Mouse (Mus musculus) embryonic stem cell, embryonic (primary cell): Measurements from ENCODE around the gene Cactin.

ENCODE experiments used
- CTCF ChIA-PET, 4 experiments: fragments of 300-600 bp in 2 of 4; fragments of 350-600 bp in 2 of 4; sonication (Branson Sonifier 250); formaldehyde crosslinking; loops; one replicate each; lab custom pipeline; 2022; ENCODE audit warnings: inconsistent platforms in 2 of 4; lab: Charles Lee
- POLR2A ChIA-PET, 4 experiments: fragments of 300-600 bp in 2 of 4; fragments of 350-600 bp in 2 of 4; sonication (Branson Sonifier 250); formaldehyde crosslinking; loops; one replicate each; lab custom pipeline; 2022; ENCODE audit warnings: antibody characterized with exemption in 4 of 4, inconsistent platforms in 1 of 4; lab: Charles Lee

Cactin gene

GRCm38 (mm10) chr10:81290698-81291460 lies 30.0 kb upstream of the Cactin start:
- CTCF ChIA-PET = interaction anchor here (0.6 to 10.3 kb wide), 50 partner anchors 11 to 917 kb away, joined by 3 to 263 read pairs (median 6); partner anchors contain the start of genes Cactin (in 2 of the 4), Hmg20b (in 2 of the 4), Atcay (in 1 of the 4) and Dohh (in 1 of the 4)
- POLR2A ChIA-PET = interaction anchor here (0.6 to 8.2 kb wide), 48 partner anchors 9 to 1332 kb away, joined by 3 to 89 read pairs (median 5); partner anchors contain the start of genes Apba3 (in 2 of the 4), Cactin (in 2 of the 4), Eef2 (in 2 of the 4) and Mrpl54 (in 2 of the 4)

GRCm38 (mm10) chr10:81291511-81292104 lies 29.3 kb upstream of the Cactin start, which contains the start of gene Tjp3:
Gene Tjp3 (minus strand): TSS chr10:81291581.
- POLR2A ChIA-PET = interaction anchor here (0.6 to 8.2 kb wide), 90 partner anchors 8 to 1332 kb away, joined by 3 to 89 read pairs (median 5); partner anchors contain the start of genes Apba3 (in 2 of the 4), Cactin (in 2 of the 4), Dohh (in 2 of the 4) and Eef2 (in 2 of the 4)
- CTCF ChIA-PET = interaction anchor here (0.6 to 10.3 kb wide), 90 partner anchors 8 to 1065 kb away, joined by 3 to 263 read pairs (median 7); partner anchors contain the start of genes Hmg20b (in 3 of the 4), Cactin (in 2 of the 4), Fzr1 (in 2 of the 4) and 4930404N11Rik (in 1 of the 4)

DNA sequence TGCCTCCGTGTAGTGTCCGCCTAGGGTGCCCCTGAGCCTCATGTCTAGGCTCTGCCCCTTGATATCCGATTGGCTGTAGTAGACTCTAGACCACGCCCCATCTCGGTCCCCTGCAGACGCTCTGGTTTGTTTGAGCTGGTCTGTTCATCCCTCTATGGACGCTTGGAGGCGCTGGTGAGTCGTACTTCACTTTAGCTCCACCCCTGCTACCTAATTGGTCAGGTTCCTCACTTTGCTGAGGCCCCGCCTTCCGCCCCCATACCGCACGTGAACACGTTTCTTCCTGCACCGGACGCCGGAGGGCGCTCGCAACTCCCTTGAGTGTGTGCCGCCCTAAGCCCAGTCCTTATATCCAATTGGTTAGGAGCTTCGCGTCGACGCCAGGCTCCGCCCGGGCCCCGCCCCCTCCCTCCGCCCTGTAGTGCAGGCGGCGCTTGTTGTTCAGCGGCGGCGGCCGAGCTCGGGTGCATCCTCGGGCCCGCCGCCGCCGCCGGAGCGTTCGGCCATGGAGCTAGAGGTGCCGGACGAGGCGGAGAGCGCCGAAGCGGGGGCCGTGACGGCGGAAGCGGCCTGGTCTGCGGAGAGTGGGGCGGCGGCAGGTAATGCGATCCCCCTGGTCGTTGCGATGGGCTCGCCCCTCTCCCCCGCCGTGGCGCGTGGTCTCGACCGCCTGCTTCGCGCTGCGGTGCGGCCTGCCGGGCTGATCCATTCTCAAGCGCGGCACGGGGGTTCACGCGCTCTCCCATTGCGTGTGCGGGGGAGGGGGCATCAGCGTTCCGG lies 28.2 kb upstream of the Cactin start, which contains the start of gene Pip5k1c:
Gene Pip5k1c (plus strand): TSS at position 410 of the 780 bp plus-strand sequence.
- ChIA-PET POLR2A (interaction anchor here (0.5 to 8.2 kb wide), 160 partner anchors 8 to 1126 kb away, joined by 3 to 89 read pairs (median 4); partner anchors contain the start of genes Cactin (in 4 of the 4), Fzr1 (in 3 of the 4), Gadd45b (in 3 of the 4) and Hmg20b (in 3 of the 4)), CTCF (interaction anchor here (0.5 to 10.3 kb wide), 162 partner anchors 9 to 1067 kb away, joined by 3 to 263 read pairs (median 4); partner anchors contain the start of genes Hmg20b (in 4 of the 4), Cactin (in 3 of the 4), Celf5 (in 2 of the 4) and Fzr1 (in 2 of the 4))

GRCm38 (mm10) chr10:81293334-81294030 lies 27.4 kb upstream of the Cactin start:
- CTCF ChIA-PET = interaction anchor here (0.5 to 10.3 kb wide), 122 partner anchors 9 to 1067 kb away, joined by 3 to 263 read pairs (median 6); partner anchors contain the start of genes Cactin (in 3 of the 4), Hmg20b (in 3 of the 4), 4930404N11Rik (in 1 of the 4) and Aes (in 1 of the 4)
- POLR2A ChIA-PET = interaction anchor here (0.5 to 8.2 kb wide), 101 partner anchors 10 to 766 kb away, joined by 3 to 89 read pairs (median 5); partner anchors contain the start of genes Cactin (in 4 of the 4), Fzr1 (in 3 of the 4), Dohh (in 2 of the 4) and Gadd45b (in 2 of the 4)

DNA sequence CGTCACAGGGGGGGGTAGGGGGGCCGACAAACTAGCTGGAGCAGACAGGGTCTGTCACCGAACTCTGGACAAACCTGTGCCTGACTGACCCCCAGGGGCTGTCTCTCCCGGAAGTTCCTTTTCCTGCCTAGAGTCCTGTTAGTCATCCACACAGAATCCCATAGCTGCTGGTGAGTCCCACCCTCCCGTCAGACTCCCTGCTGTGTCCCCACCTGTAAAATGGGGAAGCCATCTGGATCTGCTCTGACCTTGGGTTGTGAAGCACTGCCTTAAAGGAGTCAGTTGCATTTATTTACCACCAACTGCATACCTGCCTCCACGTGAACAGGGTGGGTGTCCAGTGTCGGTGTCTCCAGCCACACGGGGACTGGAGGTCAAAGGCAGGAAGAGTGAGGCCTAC lies 26.5 kb upstream of the Cactin start:
- ChIA-PET POLR2A (interaction anchor here in 3 of 4 experiments (0.8 to 8.2 kb wide), 12 partner anchors 10 to 122 kb away, joined by 3 to 85 read pairs (median 10); partner anchors contain the start of genes Cactin (in 2 of the 3) and Mfsd12 (in 1 of the 3)), CTCF (interaction anchor here (0.6 to 10.3 kb wide), 8 partner anchors 10 to 68 kb away, joined by 3 to 263 read pairs (median 45); partner anchors contain the start of genes Cactin (in 1 of the 4) and Gipc3 (in 1 of the 4))

DNA sequence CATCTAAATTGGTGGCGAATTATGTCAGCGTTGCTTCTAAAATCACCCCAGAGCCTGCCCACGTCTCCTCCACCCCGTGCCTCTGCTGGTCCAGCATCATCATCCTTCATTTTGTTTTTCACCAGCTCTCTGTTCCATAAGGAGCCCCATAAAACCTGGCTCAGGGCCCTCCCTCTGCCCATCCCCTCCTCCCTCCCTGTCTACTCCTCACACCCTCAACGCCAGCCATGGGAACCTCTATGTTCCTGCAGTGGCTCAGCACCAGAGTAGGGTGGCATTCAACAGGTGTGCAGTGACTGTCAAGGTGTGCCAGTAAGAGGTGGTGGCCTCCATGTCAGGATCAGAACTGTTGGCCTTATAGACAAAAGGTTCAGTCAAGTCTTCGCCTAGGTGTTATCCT lies 25.7 kb upstream of the Cactin start:
- ChIA-PET CTCF (interaction anchor here in 2 of 4 experiments (0.6 to 10.3 kb wide), 5 partner anchors 9 to 123 kb away, joined by 3 to 263 read pairs (median 17); no protein-coding TSS in a partner anchor), POLR2A (interaction anchor here in 3 of 4 experiments (0.5 to 8.2 kb wide), 10 partner anchors 9 to 1180 kb away, joined by 3 to 85 read pairs (median 11); partner anchors contain the start of genes Cactin (in 2 of the 3), 4930404N11Rik (in 1 of the 3), Fzr1 (in 1 of the 3) and Stk11 (in 1 of the 3))

DNA sequence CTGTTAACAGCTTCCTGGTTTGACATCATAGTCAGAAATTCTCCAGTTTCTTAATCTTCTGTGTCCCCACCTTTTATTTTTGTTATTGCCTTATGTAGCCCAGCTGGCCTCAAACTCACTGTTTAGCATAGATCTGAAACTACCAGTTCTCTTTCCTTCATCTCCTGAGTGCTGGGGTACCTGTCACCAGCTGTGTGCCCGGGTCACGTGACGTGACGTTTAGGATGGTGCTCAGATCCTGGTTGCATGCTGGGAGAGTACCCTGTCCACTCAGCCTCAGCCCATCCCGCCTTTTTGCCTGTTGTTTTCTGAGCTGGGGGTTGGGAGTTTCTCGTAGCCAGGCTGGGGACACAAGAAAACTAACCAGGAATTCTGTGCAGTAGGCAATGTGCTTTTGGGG lies 23.7 kb upstream of the Cactin start:
- ChIA-PET CTCF (interaction anchor here in 3 of 4 experiments (0.6 to 10.3 kb wide), 14 partner anchors 7 to 279 kb away, joined by 3 to 263 read pairs (median 8); no protein-coding TSS in a partner anchor), POLR2A (interaction anchor here in 3 of 4 experiments (0.7 to 8.2 kb wide), 27 partner anchors 11 to 368 kb away, joined by 3 to 85 read pairs (median 4); partner anchors contain the start of gene Cactin (in 3 of the 3))

DNA sequence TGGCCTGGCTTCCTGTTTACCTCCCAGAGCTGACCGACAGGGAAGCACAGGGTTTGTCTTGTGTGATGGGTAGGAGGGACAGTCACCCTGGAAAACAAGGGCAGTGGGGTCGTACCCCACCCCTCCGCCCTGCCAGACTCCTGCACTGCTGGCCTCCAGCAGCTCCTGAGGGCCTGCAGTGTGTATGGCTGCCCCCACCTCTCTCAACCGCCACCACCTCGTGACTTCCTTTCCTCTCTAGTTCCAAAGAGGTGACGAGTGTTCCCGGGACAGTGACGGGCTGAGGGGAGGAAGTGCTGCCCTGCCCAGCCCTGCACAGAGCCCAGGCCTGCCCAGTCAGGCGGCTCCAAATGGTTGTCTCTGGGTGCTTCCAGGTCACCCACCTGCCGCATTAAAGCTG lies 23.1 kb upstream of the Cactin start:
- ChIA-PET CTCF (interaction anchor here in 3 of 4 experiments (0.6 to 10.3 kb wide), 14 partner anchors 7 to 255 kb away, joined by 3 to 263 read pairs (median 6); no protein-coding TSS in a partner anchor), POLR2A (interaction anchor here in 3 of 4 experiments (0.7 to 8.2 kb wide), 24 partner anchors 9 to 210 kb away, joined by 3 to 85 read pairs (median 4); partner anchors contain the start of gene Cactin (in 3 of the 3))

DNA sequence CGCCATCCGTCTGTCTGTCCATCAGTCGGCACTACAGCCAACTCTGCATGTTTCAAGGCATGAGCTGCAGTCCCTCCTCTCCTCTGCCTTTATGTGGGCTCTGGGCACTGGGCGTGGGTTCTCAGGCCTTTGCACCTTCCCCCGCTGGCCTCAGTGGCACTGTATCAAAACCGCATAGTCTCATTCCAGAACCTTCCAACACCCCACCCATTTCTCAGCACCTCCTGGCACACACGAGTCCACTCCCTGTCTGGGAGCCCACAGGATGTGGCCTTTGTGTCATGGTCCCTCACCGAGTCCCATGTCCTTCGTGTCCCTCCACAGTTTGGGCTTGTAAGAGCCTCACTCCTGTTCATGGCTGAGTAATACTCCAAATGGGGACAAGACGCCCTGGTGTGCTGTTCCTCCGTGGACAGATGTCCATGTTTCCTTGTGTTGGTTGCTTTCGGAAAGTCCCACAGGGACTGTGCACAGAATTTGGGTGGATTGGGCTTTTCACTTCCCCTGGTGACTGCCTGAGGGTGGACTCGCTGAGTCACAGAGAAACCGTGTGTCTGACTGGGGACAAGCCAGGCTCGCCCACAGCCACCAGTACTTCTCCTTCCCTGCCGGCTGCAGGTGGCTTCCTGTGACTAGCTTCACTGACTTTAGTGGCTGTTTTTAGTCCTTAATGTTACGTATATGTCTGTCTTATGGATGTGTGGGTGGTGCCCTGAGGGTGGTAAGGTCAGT lies 22.4 kb upstream of the Cactin start:
- ChIA-PET CTCF (interaction anchor here in 3 of 4 experiments (0.6 to 3.0 kb wide), 10 partner anchors 9 to 175 kb away, joined by 3 to 21 read pairs (median 6); no protein-coding TSS in a partner anchor), POLR2A (interaction anchor here in 3 of 4 experiments (0.7 to 4.8 kb wide), 15 partner anchors 10 to 209 kb away, joined by 3 to 35 read pairs (median 3); partner anchors contain the start of gene Cactin (in 2 of the 3))

- ChIA-PET POLR2A (interaction anchor here in 2 of 4 experiments (0.9 to 8.6 kb wide), 5 partner anchors 8 to 47 kb away, joined by 3 to 79 read pairs (median 31); partner anchors contain the start of genes Cactin (in 1 of the 2), Pip5k1c (in 1 of the 2) and Tjp3 (in 1 of the 2)), CTCF (interaction anchor here in 1 of 4 experiments (8.6 kb wide), 1 partner anchor 9 kb away, joined by 112 read pairs; the partner anchor contains the start of genes Pip5k1c and Tjp3)
These were observed 21.1 kb upstream of the Cactin start for GRCm38 (mm10) chr10:81299585-81300351.

- ChIA-PET CTCF (interaction anchor here in 2 of 4 experiments (0.5 to 8.6 kb wide), 3 partner anchors 8 to 419 kb away, joined by 3 to 263 read pairs (median 112); partner anchors contain the start of genes Pip5k1c (in 2 of the 2) and Tjp3 (in 2 of the 2)), POLR2A (interaction anchor here in 2 of 4 experiments (0.7 to 8.6 kb wide), 6 partner anchors 8 to 371 kb away, joined by 3 to 79 read pairs (median 3); partner anchors contain the start of genes Pip5k1c (in 2 of the 2), Cactin (in 1 of the 2), Gadd45b (in 1 of the 2) and Tjp3 (in 1 of the 2))
These were observed 20.5 kb upstream of the Cactin start for GRCm38 (mm10) chr10:81300352-81300907.

DNA sequence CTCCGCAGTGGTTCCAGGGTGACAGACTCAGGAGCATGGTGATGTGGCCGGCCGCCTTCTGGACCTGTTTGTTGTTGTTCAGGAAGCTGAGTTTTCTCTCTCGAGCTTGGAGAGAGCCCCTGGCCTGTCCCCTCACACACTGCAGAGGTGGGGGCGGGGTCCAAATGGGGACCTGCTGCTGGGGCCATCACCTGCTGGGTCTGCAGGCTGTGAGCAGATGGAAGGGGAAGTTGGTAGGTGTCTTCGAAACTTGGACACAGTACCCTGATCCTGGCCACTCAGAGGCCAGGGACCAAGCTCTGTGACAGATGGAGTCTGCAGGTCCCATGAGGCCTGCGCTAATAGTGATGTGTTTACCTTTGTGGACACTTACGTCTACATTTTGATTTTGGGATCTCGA lies 19.6 kb upstream of the Cactin start:
- POLR2A ChIA-PET = interaction anchor here in 2 of 4 experiments (1.0 to 8.6 kb wide), 4 partner anchors 9 to 20 kb away, joined by 3 to 79 read pairs (median 6); partner anchors contain the start of genes Pip5k1c (in 2 of the 2), Cactin (in 1 of the 2) and Tjp3 (in 1 of the 2)

GRCm38 (mm10) chr10:81302288-81302687 lies 18.6 kb upstream of the Cactin start:
- ChIA-PET POLR2A (interaction anchor here in 3 of 4 experiments (0.6 to 8.6 kb wide), 15 partner anchors 9 to 876 kb away, joined by 3 to 79 read pairs (median 3); partner anchors contain the start of genes Cactin (in 3 of the 3), Pip5k1c (in 2 of the 3) and Tjp3 (in 2 of the 3)), CTCF (interaction anchor here in 3 of 4 experiments (0.6 to 8.6 kb wide), 9 partner anchors 10 to 99 kb away, joined by 3 to 263 read pairs (median 10); partner anchors contain the start of genes Pip5k1c (in 3 of the 3), Tjp3 (in 2 of the 3) and Cactin (in 1 of the 3))

More for the DNA sequence above, 19.6 kb upstream of the Cactin start:
- CTCF ChIA-PET = interaction anchor here in 3 of 4 experiments (1.8 to 8.6 kb wide), 4 partner anchors 9 to 16 kb away, joined by 10 to 263 read pairs (median 62); partner anchors contain the start of genes Pip5k1c (in 3 of the 3) and Tjp3 (in 2 of the 3)
